9 mouse cellular contexts compared by ENCODE assay signal in genomic region chr7:144180885-144181284, GRCm38 (mm10).
DNase-seq lines count a peak whose midpoint lies in the region; ATAC-seq and TF ChIP-seq lines count a peak whose summit lies in the region.
"Had no signal": no experiment of that assay in that cellular context is flagged by ENCODE, and none has a peak within 500 bp of the region (broad histone marks: within the 10 kb centered on the region; RNA-seq: fewer than 3 reads in every experiment).

No protein-coding gene starts in this region.

- H3K4me2 ChIP-seq in intestine, embryonic 14.5 days (ENCODE audit: low read length): no peak overlapping the region
- no peak overlapping the region for H3K4me2 ChIP-seq in intestine, embryonic 16.5 days (ENCODE audit: low read depth, low read length)
- no peak overlapping the region for H3K4me2 ChIP-seq in hindbrain, postnatal 0 days (ENCODE audit: low read depth, low read length)
- no peak overlapping the region for H3K4me2 ChIP-seq in neural tube, embryonic 11.5 days (ENCODE audit: low read depth)

- WGBS in intestine, embryonic 14.5 days: 16% methylated on average over 6 of the region's 6 CpGs
- 22% methylated on average over 6 of the region's 6 CpGs for WGBS in intestine, embryonic 16.5 days
- 24% methylated on average over 6 of the region's 6 CpGs for WGBS in hindbrain, postnatal 0 days
- 44% methylated on average over 6 of the region's 6 CpGs for WGBS in liver, adult 2 months
- WGBS in neural tube, embryonic 11.5 days: 25% methylated on average over 6 of the region's 6 CpGs

- peak; percentile 88 for TF ChIP-seq CTCF in hindbrain, postnatal 0 days (IDR thresholded peaks at IDR 0.05; ENCODE audit: low read depth)
- peak; percentile 88 for TF ChIP-seq CTCF in liver, adult 2 months (IDR thresholded peaks at IDR 0.05; ENCODE audit: low read depth, low read length)

- H3K27me3 ChIP-seq in intestine, embryonic 14.5 days (replicated peaks; ENCODE audit: control insufficient read depth, insufficient read depth, low read length): peaks cover 12% of the 10 kb centered on the region
- H3K27me3 ChIP-seq in intestine, embryonic 16.5 days (replicated peaks; ENCODE audit: control insufficient read depth, insufficient read depth, low read length): peaks cover 2% of the 10 kb centered on the region
- H3K27me3 ChIP-seq in hindbrain, postnatal 0 days (ENCODE audit: insufficient read depth, low read length): no peaks in the 10 kb centered on the region
- no peaks in the 10 kb centered on the region for H3K27me3 ChIP-seq in liver, adult 2 months (ENCODE audit: control insufficient read depth, insufficient read depth, low read length)
- H3K27me3 ChIP-seq in neural tube, embryonic 11.5 days (ENCODE audit: control insufficient read depth, insufficient read depth, low read length): 0 out of 2 replicates have a peak, but pooled peaks cover 4% of the 10 kb centered on the region

- no peaks in the 10 kb centered on the region for H3K9me3 ChIP-seq in intestine, embryonic 14.5 days (ENCODE audit: control insufficient read depth, low read length)
- H3K9me3 ChIP-seq in intestine, embryonic 16.5 days (ENCODE audit: control insufficient read depth, low read length): no peaks in the 10 kb centered on the region
- no peaks in the 10 kb centered on the region for H3K9me3 ChIP-seq in hindbrain, postnatal 0 days (ENCODE audit: low read length)
- no peaks in the 10 kb centered on the region for H3K9me3 ChIP-seq in neural tube, embryonic 11.5 days (ENCODE audit: control insufficient read depth, low read length)

- ATAC-seq in intestine, embryonic 14.5 days (replicated peaks; ENCODE audit: low FRiP score, low TSS enrichment, low read depth): peak; percentile 64; the same call in 1 of the 2 replicates
- ATAC-seq in intestine, embryonic 16.5 days: no peak
- peak; percentile 71 for ATAC-seq in hindbrain, postnatal 0 days
- ATAC-seq in neural tube, embryonic 11.5 days (ENCODE audit: insufficient read depth, low FRiP score, low TSS enrichment): no peak

- no peak overlapping the region for H3K27ac ChIP-seq in intestine, embryonic 14.5 days (ENCODE audit: low read depth)
- H3K27ac ChIP-seq in intestine, embryonic 16.5 days (ENCODE audit: low read length): no peak overlapping the region
- H3K27ac ChIP-seq in hindbrain, postnatal 0 days: no peak overlapping the region
- no peak overlapping the region for H3K27ac ChIP-seq in liver, adult 2 months (replicated peaks; ENCODE audit: insufficient read depth, low read depth, low read length)
- H3K27ac ChIP-seq in neural tube, embryonic 11.5 days (ENCODE audit: low read depth, low read length): no peak overlapping the region

- no peak for TF ChIP-seq POLR2A in liver, adult 2 months (IDR thresholded peaks at IDR 0.05; ENCODE audit: extremely low read depth, insufficient read depth, low read length)

- no peaks in the 10 kb centered on the region for H3K36me3 ChIP-seq in intestine, embryonic 14.5 days (ENCODE audit: control insufficient read depth, insufficient read depth, low read length)
- H3K36me3 ChIP-seq in intestine, embryonic 16.5 days (ENCODE audit: control insufficient read depth, insufficient read depth, low read length): no peaks in the 10 kb centered on the region
- H3K36me3 ChIP-seq in hindbrain, postnatal 0 days (ENCODE audit: insufficient read depth, low read length): no peaks in the 10 kb centered on the region
- 0 out of 2 replicates have a peak, but pooled peaks cover 2% of the 10 kb centered on the region for H3K36me3 ChIP-seq in liver, adult 2 months (ENCODE audit: control insufficient read depth, insufficient read depth, low read length)
- no peaks in the 10 kb centered on the region for H3K36me3 ChIP-seq in neural tube, embryonic 11.5 days (ENCODE audit: control insufficient read depth, insufficient read depth, low read length)

- no peaks in the 10 kb centered on the region for H3K4me1 ChIP-seq in intestine, embryonic 14.5 days (replicated peaks; ENCODE audit: control insufficient read depth, insufficient read depth, low read length)
- no peaks in the 10 kb centered on the region for H3K4me1 ChIP-seq in intestine, embryonic 16.5 days (ENCODE audit: control insufficient read depth, insufficient read depth, low read length)
- no peaks in the 10 kb centered on the region; the same call in 1 of the 2 replicates for H3K4me1 ChIP-seq in hindbrain, postnatal 0 days (ENCODE audit: insufficient read depth, low read length)
- no peaks in the 10 kb centered on the region for H3K4me1 ChIP-seq in liver, adult 2 months (ENCODE audit: control insufficient read depth, insufficient read depth, low read length)
- H3K4me1 ChIP-seq in neural tube, embryonic 11.5 days (ENCODE audit: control insufficient read depth, insufficient read depth, low read length): no peaks in the 10 kb centered on the region; the same call in 1 of the 2 replicates

- no peak overlapping the region for H3K4me3 ChIP-seq in intestine, embryonic 14.5 days (ENCODE audit: low read depth, low read length)
- H3K4me3 ChIP-seq in intestine, embryonic 16.5 days (ENCODE audit: low read length): no peak overlapping the region
- no peak overlapping the region for H3K4me3 ChIP-seq in hindbrain, postnatal 0 days (ENCODE audit: low read length)
- no peak overlapping the region for H3K4me3 ChIP-seq in liver, adult 2 months (ENCODE audit: insufficient read depth, low read depth, low read length)
- H3K4me3 ChIP-seq in neural tube, embryonic 11.5 days (ENCODE audit: low read depth, low read length): no peak overlapping the region
- H3K4me3 ChIP-seq: myocyte had no signal

- no peaks in the 10 kb centered on the region for H3K79me2 ChIP-seq in liver, adult 2 months (ENCODE audit: control insufficient read depth, insufficient read depth, low read length)

- H3K9ac ChIP-seq in intestine, embryonic 14.5 days (ENCODE audit: low read length): no peak overlapping the region
- no peak overlapping the region for H3K9ac ChIP-seq in intestine, embryonic 16.5 days (ENCODE audit: low read depth, low read length)
- no peak overlapping the region for H3K9ac ChIP-seq in hindbrain, postnatal 0 days (replicated peaks; ENCODE audit: low read length)
- no peak overlapping the region for H3K9ac ChIP-seq in liver, adult 2 months (ENCODE audit: low read depth, low read length)
- H3K9ac ChIP-seq in neural tube, embryonic 11.5 days (ENCODE audit: low read length): no peak overlapping the region

- peak; percentile 75 for DNase-seq in intestine, embryonic 14.5 days (ENCODE audit: low spot score)
- peak; percentile 52 for DNase-seq in adipocyte (ENCODE audit: low spot score)
- peak; percentile 84 for DNase-seq in embryo, embryonic 10 days (ENCODE audit: low spot score)
- DNase-seq in hindbrain, postnatal 0 days (ENCODE audit: low spot score): peak; percentile 84
- DNase-seq in liver, adult 2 months (ENCODE audit: extremely low read depth, low read depth, low spot score): peak; percentile 12
- peak; percentile 77 for DNase-seq in neural tube, embryonic 11.5 days (ENCODE audit: low spot score)
- peak; percentile 50 for DNase-seq in thymus, postnatal 0 days (ENCODE audit: low spot score)

Comparison
In these comparisons a context has a peak if more than half of its experiments do, and no peak if none do; other contexts are left out.
1. ATAC-seq: peak in intestine, embryonic 14.5 days (single experiment) and hindbrain, postnatal 0 days (single experiment); none in intestine, embryonic 16.5 days (single experiment) and neural tube, embryonic 11.5 days (single experiment).
2. DNase-seq: peak in every context shown above with its lines; median percentile 84 in embryo, embryonic 10 days; 84 in hindbrain, postnatal 0 days; 77 in neural tube, embryonic 11.5 days; 75 in intestine, embryonic 14.5 days; 52 in adipocyte; 50 in thymus, postnatal 0 days; 12 in liver, adult 2 months.